Mouse (Mus musculus): ENCODE measurements around the gene Myt1l. TPM values are rescaled to one million over a fixed set of nuclear protein-coding genes. Genes with fewer than 3 reads are reported as not detected.

The Myt1l gene
- polyA plus RNA-seq, 1 experiment from 2014 or later = 265 TPM

DNA sequence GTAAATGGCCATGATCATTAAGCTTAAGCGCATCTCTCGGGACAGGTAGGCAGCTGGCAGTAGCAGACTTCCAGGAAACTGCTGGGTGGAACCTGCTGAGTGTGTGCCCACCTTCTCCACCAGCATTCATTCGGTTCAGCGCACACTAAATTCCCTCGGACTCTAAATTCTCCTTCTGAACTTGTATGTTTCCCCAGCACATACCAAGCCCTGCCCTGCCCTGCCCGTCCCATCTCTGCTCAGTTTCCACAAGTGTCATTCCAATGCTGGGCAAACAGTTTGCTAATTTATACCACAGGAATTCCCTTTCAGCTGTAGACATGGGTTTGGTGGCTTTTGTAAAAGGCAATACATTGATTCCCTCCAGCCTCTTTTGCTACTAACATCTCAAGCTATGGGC lies 436.8 kb downstream of the Myt1l start:
- H3K4me3 ChIP-seq (ENCODE audit: low read depth, low read length) = no peak overlapping the region
- H3K4me1 ChIP-seq (ENCODE audit: control insufficient read depth, insufficient read depth, low read length) = peaks cover 4% of the 10 kb centered on the region; the same call in 1 of the 2 replicates
- no peaks in the 10 kb centered on the region for H3K27me3 ChIP-seq (ENCODE audit: control insufficient read depth, insufficient read depth, low read length)
- no peaks in the 10 kb centered on the region for H3K9me3 ChIP-seq (ENCODE audit: control insufficient read depth, low read length)
- 86% methylated on average over 6 of the region's 6 CpGs for WGBS
- no peak; the same call in 1 of the 2 replicates for ATAC-seq (ENCODE audit: low read depth)
- no peak overlapping the region for H3K9ac ChIP-seq (replicated peaks; ENCODE audit: low read depth, low read length)
- no peaks in the 10 kb centered on the region for H3K36me3 ChIP-seq (ENCODE audit: control insufficient read depth, insufficient read depth, low read length)
- no peak overlapping the region for H3K27ac ChIP-seq (ENCODE audit: low read depth, low read length)
- H3K4me2 ChIP-seq (ENCODE audit: low read depth, low read length) = no peak overlapping the region

- H3K36me3 ChIP-seq (ENCODE audit: control insufficient read depth, insufficient read depth, low read length) = peaks cover 12% of the 10 kb centered on the region; the same call in 1 of the 2 replicates
- H3K9ac ChIP-seq (replicated peaks; ENCODE audit: low read depth, low read length) = no peak overlapping the region
- no peak overlapping the region for H3K4me3 ChIP-seq (ENCODE audit: low read depth, low read length)
- H3K27me3 ChIP-seq (ENCODE audit: control insufficient read depth, insufficient read depth, low read length) = no peaks in the 10 kb centered on the region
- no peak for ATAC-seq (ENCODE audit: low read depth)
- no peaks in the 10 kb centered on the region for H3K4me1 ChIP-seq (ENCODE audit: control insufficient read depth, insufficient read depth, low read length)
- no peak overlapping the region for H3K27ac ChIP-seq (ENCODE audit: low read depth, low read length)
- H3K9me3 ChIP-seq (ENCODE audit: control insufficient read depth, low read length) = no peaks in the 10 kb centered on the region
- WGBS = 93% methylated on average over 7 of the region's 7 CpGs
- H3K4me2 ChIP-seq (ENCODE audit: low read depth, low read length) = no peak overlapping the region
Observed at GRCm38 (mm10) chr12:29971795-29972464, 443.7 kb downstream of the Myt1l start.

GRCm38 (mm10) chr12:29972533-29972932 lies 444.3 kb downstream of the Myt1l start:
- Histone ChIP-seq H3K4me3 (ENCODE audit: low read depth, low read length) (no peak overlapping the region), H3K9me3 (ENCODE audit: control insufficient read depth, low read length) (no peaks in the 10 kb centered on the region)
- ATAC-seq (ENCODE audit: low read depth) = no peak

More at GRCm38 (mm10) chr12:29972533-29972932, 444.3 kb downstream of the Myt1l start:
- H3K4me1 ChIP-seq (ENCODE audit: control insufficient read depth, insufficient read depth, low read length) = no peaks in the 10 kb centered on the region
- H3K4me2 ChIP-seq (ENCODE audit: low read depth, low read length) = no peak overlapping the region
- no peak overlapping the region for H3K27ac ChIP-seq (ENCODE audit: low read depth, low read length)
- no peaks in the 10 kb centered on the region for H3K27me3 ChIP-seq (ENCODE audit: control insufficient read depth, insufficient read depth, low read length)
- H3K36me3 ChIP-seq (ENCODE audit: control insufficient read depth, insufficient read depth, low read length) = peaks cover 12% of the 10 kb centered on the region; the same call in 1 of the 2 replicates
- 91% methylated on average over 6 of the region's 6 CpGs for WGBS
- no peak overlapping the region for H3K9ac ChIP-seq (replicated peaks; ENCODE audit: low read depth, low read length)
